Mouse (Mus musculus) ES-E14 (cell line): Measurements from ENCODE around the gene Odf3.

Source experiments
- MAFK ChIP-seq: IDR thresholded peaks from 2 replicates; pipeline ENCODE4 v1.6.1; 2014; ENCODE audit warnings: mild to moderate bottlenecking, low read depth, low read length, inconsistent platforms; ENCODE audit not compliant: insufficient read depth
- ZC3H11A ChIP-seq: IDR thresholded peaks from 2 replicates; pipeline ENCODE4 v1.6.1; 2012; ENCODE audit warnings: low read depth, mild to moderate bottlenecking, inconsistent platforms, low read length, borderline replicate concordance

DNA sequence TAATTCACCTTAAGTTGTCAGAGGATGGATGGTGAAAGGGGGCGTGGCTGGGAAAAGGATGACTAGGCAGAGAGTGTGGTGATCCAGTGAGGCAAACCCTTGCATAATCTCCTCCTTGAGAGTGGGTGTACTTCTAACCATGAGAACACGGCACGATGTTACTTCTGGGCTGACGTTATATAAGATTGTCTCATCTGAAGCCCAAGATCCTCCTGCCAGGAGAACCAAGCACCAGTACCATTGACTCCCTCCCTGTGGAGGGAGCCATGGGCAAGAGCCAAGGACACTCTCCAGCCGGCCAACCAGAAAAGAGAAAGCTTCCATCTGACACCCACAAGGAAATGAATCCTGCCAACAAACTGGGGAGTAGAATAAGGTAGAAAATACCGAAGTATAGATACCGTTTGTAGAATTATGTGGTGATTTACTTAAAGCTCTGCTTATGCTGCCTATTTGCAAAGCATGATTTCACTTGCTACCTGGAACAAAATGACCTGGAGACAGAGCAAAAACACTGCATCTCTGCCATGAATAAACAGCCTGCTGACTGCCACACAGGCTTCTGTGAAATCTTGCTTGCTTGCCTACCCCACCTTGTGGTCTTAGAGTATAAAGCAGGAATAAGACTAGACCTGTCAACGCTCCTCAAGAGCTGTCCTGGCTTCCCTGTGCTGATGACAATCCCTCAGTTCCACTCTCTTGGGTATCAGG lies 19.3 kb upstream of the Odf3 start:
- TF ChIP-seq MAFK (no peak), ZC3H11A (no peak)
